Mouse (Mus musculus): Measurements from ENCODE around the gene Rabac1. TPM values are rescaled to one million over a fixed set of nuclear protein-coding genes. Genes with fewer than 3 reads are reported as not detected.

The Rabac1 gene
- total RNA-seq (2023), result 100 to 1,000 TPM; 193 to 204 TPM

DNA sequence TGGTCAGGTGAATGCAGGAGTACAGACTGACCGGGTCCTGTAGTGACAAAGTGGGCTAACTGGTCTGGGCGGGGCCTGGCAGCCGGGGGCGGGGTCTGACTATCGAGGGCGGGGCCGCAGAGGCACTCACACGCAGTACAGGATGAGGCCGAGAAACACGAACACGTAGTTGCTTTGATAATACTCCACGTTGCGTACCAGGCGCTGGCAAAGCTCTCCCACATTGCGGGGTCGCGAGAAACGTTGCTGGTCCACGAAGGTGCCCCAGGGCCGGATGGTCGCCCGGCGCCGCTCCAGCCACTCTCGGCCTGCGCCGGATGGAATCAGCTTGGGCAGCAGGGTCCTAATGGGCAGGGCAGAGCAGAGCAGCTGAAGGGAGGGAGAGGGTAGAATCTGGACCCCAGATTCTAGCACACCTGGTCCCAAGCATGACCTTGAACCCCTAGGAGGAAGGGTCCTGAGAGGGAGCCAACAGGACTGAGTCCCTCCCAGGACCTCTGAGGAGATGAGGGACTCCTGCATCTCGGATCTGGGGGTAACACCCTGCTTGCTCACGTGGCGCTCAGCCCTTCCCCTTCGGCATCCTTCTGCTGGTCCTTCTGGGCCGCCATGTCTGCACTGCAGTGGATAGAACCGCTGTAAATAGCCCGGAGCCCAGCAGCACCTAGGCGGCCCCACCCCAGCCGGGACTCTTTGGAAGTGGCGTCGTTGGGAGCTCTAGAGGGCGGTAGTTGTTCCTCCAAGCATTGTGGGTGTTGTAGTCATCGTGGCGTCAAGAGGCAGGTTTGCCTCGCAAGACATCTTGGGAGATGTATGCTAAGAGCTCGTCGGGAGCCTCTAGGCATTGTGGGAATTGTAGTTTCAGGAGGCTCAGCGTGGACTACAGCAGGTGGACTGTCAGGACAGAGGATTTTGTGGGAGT, at the start of gene Rabac1:
Gene Rabac1, minus strand, starts transcription at position 783 of the 922 bp plus-strand sequence.

DNA sequence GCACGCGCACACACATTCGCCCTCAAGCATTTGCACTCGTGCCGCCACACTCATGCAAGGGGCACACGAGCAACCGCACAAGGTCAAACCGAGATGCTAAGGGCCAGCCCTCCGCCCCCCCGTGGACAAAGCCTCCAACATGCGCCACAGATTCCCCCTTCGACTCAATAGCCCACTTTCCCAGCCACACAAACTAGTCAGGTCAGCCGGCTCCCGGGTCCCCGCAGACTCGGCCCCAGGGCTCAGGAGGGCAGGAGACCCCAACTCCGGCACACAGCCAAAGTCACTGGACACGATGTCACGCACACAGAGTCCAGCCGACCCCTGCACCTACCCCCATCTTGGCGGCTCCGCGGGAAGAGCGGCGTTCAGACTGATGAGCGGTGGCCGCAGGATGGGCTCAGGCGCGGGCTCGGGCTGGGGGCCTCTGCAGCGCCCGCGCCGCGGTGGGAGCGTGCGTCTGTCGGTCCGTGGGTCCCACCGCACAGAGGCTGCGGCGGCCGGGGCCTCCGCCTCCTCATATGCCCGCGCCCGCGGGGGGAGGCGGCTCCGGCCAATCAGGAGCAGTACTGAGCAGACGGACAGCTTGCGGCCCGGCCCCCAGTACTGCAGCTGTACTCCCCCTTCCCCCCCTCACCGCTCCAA, 33.0 kb upstream of the Rabac1 start, which contains the start of gene Atp1a3:
Gene Atp1a3, minus strand, starts transcription at position 538 of the 645 bp plus-strand sequence.

DNA sequence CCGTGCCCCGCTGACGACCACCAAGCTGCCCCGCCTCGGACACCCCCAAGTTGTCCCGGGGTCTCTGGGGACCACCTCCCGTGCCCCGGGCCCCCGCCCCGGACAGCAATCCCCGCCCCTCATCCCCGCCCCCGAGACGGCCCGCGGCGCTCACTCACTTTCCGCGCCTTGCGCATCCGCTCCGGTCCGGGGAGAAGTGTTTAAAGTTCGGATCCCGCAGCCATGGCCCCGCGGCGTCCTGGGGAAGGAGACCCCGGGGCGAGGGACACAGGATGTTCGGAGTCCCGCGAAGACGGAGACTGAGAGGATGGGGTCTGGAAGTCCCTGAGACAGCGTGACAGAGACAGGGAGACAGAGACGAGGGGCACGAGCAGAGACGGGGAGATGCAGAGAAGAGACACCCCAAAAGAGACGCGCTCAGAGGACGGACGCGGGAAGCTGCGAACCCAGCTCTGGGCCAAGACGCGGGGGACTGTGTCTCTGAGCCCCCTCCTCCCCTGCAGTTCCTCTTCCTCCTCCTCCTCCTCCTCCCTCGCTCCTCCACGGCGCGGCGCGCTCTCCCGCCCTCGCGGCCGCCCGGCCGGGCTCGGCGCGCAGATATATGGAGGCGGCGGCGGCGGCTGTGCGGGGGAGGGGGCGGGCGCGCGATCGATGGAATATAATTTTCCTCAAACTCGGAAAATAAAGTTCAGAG, 28.1 kb downstream of the Rabac1 start, which contains the start of gene Gm4881:
Gene Gm4881, minus strand, starts transcription at position 238 of the 694 bp plus-strand sequence.

Other genes starting within 250 kb of the Rabac1 start
- gene Gm4763, start 245.8 kb downstream of the Rabac1 start, total RNA-seq (2023), result not detected
- under 1 TPM in 1 of 2 experiments, not detected in 1; 0.38 TPM for gene Cd177, start 212.4 kb downstream of the Rabac1 start, total RNA-seq (2023)
- gene Ceacam10, start 195.5 kb downstream of the Rabac1 start, total RNA-seq (2023), result not detected
- gene Gm9844, start 110.5 kb downstream of the Rabac1 start, total RNA-seq (2023), result not detected
- not detected for gene Lypd4, start 102.8 kb downstream of the Rabac1 start, total RNA-seq (2023)
- gene Dmrtc2, start 102.7 kb downstream of the Rabac1 start, total RNA-seq (2023), result not detected
- gene Rps19, start 88.4 kb downstream of the Rabac1 start, total RNA-seq (2023), result 1,000 to 10,000 TPM; 2,670 to 2,732 TPM
- 1,000 to 10,000 TPM; 1,811 to 1,852 TPM for gene Cd79a, start 75.4 kb downstream of the Rabac1 start, total RNA-seq (2023)
- 1,000 to 10,000 TPM; 1,277 to 1,485 TPM for gene Arhgef1, start 69.8 kb downstream of the Rabac1 start, total RNA-seq (2023)
- gene Gm4881, start 28.3 kb downstream of the Rabac1 start, total RNA-seq (2023), result not detected
- under 1 TPM; 0.42 to 0.87 TPM for gene Atp1a3, start 33.2 kb upstream of the Rabac1 start, total RNA-seq (2023)
- 1 to 10 TPM; 2.7 to 3.4 TPM for gene Grik5, start 99.6 kb upstream of the Rabac1 start, total RNA-seq (2023)
- 10 to 100 TPM; 18.7 to 20.9 TPM for gene Zfp574, start 99.8 kb upstream of the Rabac1 start, total RNA-seq (2023)
- 100 to 1,000 TPM; 211 to 226 TPM for gene Pou2f2, start 207.0 kb upstream of the Rabac1 start, total RNA-seq (2023)
- gene Dedd2, start 247.9 kb upstream of the Rabac1 start, total RNA-seq (2023), result 10 to 100 TPM; 72.0 to 99.0 TPM
- 10 to 100 TPM; 15.8 to 18.2 TPM for gene Zfp526, start 248.7 kb upstream of the Rabac1 start, total RNA-seq (2023)

Data from B cell, adult 67 days (primary cell).